Mouse (Mus musculus) kidney, adult 2 months (tissue): ENCODE data around the gene 2410137M14Rik. TPM values are rescaled to one million over a fixed set of nuclear protein-coding genes. Genes with fewer than 3 reads are reported as not detected.

Source experiments
- DNase-seq: peaks from one replicate; pipeline ENCODE4 v3.0.0; 2021
- H3K27ac ChIP-seq: fragments of 200-500 bp; 2 replicates; pipeline ENCODE4 v1.5.1; 2012; ENCODE audit warnings: low read depth, low read length, control low read depth, inconsistent platforms; ENCODE audit not compliant: insufficient read depth
- H3K27me3 ChIP-seq: fragments of 200-500 bp; replicated peaks from 2 replicates; pipeline ENCODE4 v1.6.1; 2012; ENCODE audit warnings: mild to moderate bottlenecking, moderate library complexity, low read length, inconsistent platforms; ENCODE audit not compliant: control insufficient read depth, insufficient read depth
- H3K36me3 ChIP-seq: fragments of 200-500 bp; 2 replicates; pipeline ENCODE4 v1.6.1; 2012; ENCODE audit warnings: mild to moderate bottlenecking, moderate library complexity, low read length, inconsistent platforms; ENCODE audit not compliant: control insufficient read depth, insufficient read depth
- H3K4me1 ChIP-seq: fragments of 200-500 bp; 2 replicates; pipeline ENCODE4 v1.6.1; 2011; ENCODE audit warnings: low read length; ENCODE audit not compliant: control insufficient read depth, insufficient read depth
- H3K4me3 ChIP-seq: fragments of 200-500 bp; 2 replicates; pipeline ENCODE4 v1.5.1; 2011; ENCODE audit warnings: mild to moderate bottlenecking, low read depth, low read length, control low read depth; ENCODE audit not compliant: insufficient read depth
- CTCF ChIP-seq: fragments of 200-500 bp; conservative IDR thresholded peaks from 2 replicates; pipeline ENCODE4 v1.5.1; 2011; ENCODE audit warnings: low read depth, mild to moderate bottlenecking, control low read depth, low read length, moderate library complexity, mixed read lengths; ENCODE audit not compliant: insufficient read depth, insufficient read length
- POLR2A ChIP-seq: fragments of 200-500 bp; IDR thresholded peaks from one replicate; pipeline ENCODE4 v1.6.1; 2011; ENCODE audit warnings: low read depth, low read length, control low read depth
- WGBS: fragments of 180-500 bp; shearing (Covaris S2); methylation state at CpG from one replicate; pipeline ENCODE4 v1.1.7; 2018; 5-methylcytosine and 5-hydroxymethylcytosine counted together
- polyA plus RNA-seq: library from polyadenylated mRNA; depleted of rRNA; stranded (reverse); fragments of >200 nt; gene quantifications from 2 replicates; pipeline ENCODE4 v1.2.3, GENCODE M21; 2012

The 2410137M14Rik gene
- polyA plus RNA-seq, 1 experiment = 0.25 TPM

- under 1% methylated on average over 46 of the region's 46 CpGs for WGBS
- H3K36me3 ChIP-seq = no peaks in the 10 kb centered on the region
- H3K4me3 ChIP-seq = peak within 1 kb of the TSS; percentile 71
- no peak for TF ChIP-seq CTCF
- TF ChIP-seq POLR2A = peak; percentile 65
- DNase-seq = peak; percentile 97
- peak within 1 kb of the TSS; percentile 62 for H3K27ac ChIP-seq
- H3K27me3 ChIP-seq = no peaks in the 10 kb centered on the region
- H3K4me1 ChIP-seq = peaks cover 4% of the 10 kb centered on the region; the same call in 1 of the 2 replicates
Measured at GRCm38 (mm10) chr17:36957999-36958743, 22.9 kb downstream of the 2410137M14Rik start, which contains the start of the genes Znrd1 and Znrd1as. TSS of gene Znrd1 (minus strand) at chr17:36958559. TSS of gene Znrd1as (plus strand) at chr17:36958592.

- Histone ChIP-seq H3K27ac (no peak overlapping the region), H3K27me3 (no peaks in the 10 kb centered on the region), H3K36me3 (no peaks in the 10 kb centered on the region), H3K4me1 (peaks cover 6% of the 10 kb centered on the region; the same call in 1 of the 2 replicates), H3K4me3 (no peak overlapping the region)
- 87% methylated on average over 1 of the region's 1 CpGs for WGBS
- no peak for DNase-seq
- TF ChIP-seq POLR2A = no peak
- TF ChIP-seq CTCF = no peak
Measured at GRCm38 (mm10) chr17:36953062-36953461, 28.0 kb downstream of the 2410137M14Rik start.

- H3K27me3 ChIP-seq = no peaks in the 10 kb centered on the region
- H3K4me3 ChIP-seq = no peak overlapping the region
- H3K4me1 ChIP-seq = peaks cover 5% of the 10 kb centered on the region; the same call in 1 of the 2 replicates
- 84% methylated on average over 2 of the region's 2 CpGs for WGBS
- no peak overlapping the region for H3K27ac ChIP-seq
- H3K36me3 ChIP-seq = no peaks in the 10 kb centered on the region
- no peak for TF ChIP-seq CTCF
- TF ChIP-seq POLR2A = no peak
- DNase-seq = no peak
Measured at GRCm38 (mm10) chr17:36952631-36953030, 28.4 kb downstream of the 2410137M14Rik start.

GRCm38 (mm10) chr17:36950981-36951947 is 29.8 kb downstream of the 2410137M14Rik start, which contains the start of gene Ppp1r11:
TSS of gene Ppp1r11 (minus strand) at chr17:36951741.
- Histone ChIP-seq H3K4me1 (peaks cover 6% of the 10 kb centered on the region; the same call in 1 of the 2 replicates), H3K27me3 (no peaks in the 10 kb centered on the region), H3K36me3 (no peaks in the 10 kb centered on the region), H3K27ac (peak within 1 kb of the TSS; percentile 78), H3K4me3 (peak within 1 kb of the TSS; percentile 93)
- TF ChIP-seq CTCF (no peak), POLR2A (no peak)
- peak; percentile 98 for DNase-seq
- whole genome bisulfite sequencing = 2% methylated on average over 36 of the region's 36 CpGs

- TF ChIP-seq POLR2A (no peak), CTCF (no peak)
- no peak overlapping the region for H3K4me3 ChIP-seq
- no peaks in the 10 kb centered on the region for H3K27me3 ChIP-seq
- no peaks in the 10 kb centered on the region for H3K36me3 ChIP-seq
- H3K27ac ChIP-seq = no peak overlapping the region
- DNase-seq = no peak
- WGBS = 96% methylated on average over 8 of the region's 8 CpGs
- peaks cover 6% of the 10 kb centered on the region; the same call in 1 of the 2 replicates for H3K4me1 ChIP-seq
Measured at GRCm38 (mm10) chr17:36949265-36949664, 31.8 kb downstream of the 2410137M14Rik start.

- Histone ChIP-seq H3K27ac (no peak overlapping the region), H3K4me3 (no peak overlapping the region), H3K27me3 (no peaks in the 10 kb centered on the region), H3K4me1 (peaks cover 6% of the 10 kb centered on the region; the same call in 1 of the 2 replicates), H3K36me3 (no peaks in the 10 kb centered on the region)
- WGBS = 86% methylated on average over 1 of the region's 1 CpGs
- TF ChIP-seq CTCF = no peak
- no peak for DNase-seq
Measured at GRCm38 (mm10) chr17:36948286-36948685, 32.8 kb downstream of the 2410137M14Rik start.
